Mouse (Mus musculus): ENCODE measurements around the gene Cchcr1.
A peak's percentile ranks its signal among the peaks of the same experiment; 100 is the strongest.

Gene Cchcr1

DNA sequence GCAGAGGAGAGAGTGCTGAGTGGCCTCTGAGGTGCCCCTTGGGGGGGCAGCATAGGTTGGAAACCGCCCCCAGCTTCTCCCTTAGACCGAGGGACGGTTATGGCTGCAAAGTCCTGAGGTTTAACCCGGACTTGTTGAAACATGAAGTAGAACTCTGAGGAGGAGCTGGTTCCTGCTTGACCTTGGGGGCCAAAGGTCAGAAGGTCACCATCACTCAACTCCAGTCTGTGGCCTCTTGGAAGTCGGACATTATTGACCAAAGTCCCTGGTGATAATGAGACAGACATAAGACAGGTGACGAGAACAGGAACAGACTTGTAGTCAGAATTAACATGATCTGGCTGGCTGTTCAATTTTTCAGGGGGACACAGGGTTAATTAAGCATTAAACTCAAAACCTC is 2.1 kb upstream of the Cchcr1 start:
- peak; percentile 77 for DNase-seq (ENCODE audit: low spot score)

DNA sequence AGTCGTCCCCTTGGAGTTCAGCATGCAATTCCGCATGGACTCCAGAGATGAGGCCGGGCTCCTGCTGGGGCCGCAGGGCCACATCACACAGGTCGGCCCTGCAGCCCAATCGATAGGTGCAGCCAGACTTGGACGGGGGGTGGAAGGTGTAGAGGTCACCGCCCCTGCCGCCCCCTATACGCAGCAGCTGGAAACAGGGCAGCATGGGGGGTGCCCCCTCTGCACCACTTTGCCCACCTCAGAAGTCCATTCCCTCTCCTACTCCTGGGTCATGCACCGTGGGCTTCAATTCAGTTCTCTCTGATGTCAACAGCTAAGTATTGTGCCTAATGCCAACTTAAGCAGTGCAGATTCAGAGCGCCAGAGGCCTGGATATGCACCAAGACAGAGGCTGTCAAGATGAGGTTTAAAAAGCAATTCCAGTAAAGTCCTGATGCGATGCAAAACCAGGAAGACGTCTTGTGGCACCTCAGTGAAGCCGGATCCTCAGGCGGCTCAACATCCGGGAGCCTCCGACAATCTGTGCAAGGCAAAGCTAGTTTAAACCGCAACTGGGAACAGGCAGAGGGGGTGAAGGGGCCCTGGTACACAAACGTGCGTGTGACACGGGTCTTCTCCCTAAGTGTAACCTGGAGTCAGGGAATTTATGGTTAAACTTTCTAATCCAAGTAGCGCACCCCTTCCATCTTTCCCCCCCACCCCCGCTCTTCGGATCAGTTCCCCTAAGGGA is 824 bp upstream of the Cchcr1 start:
- peak; percentile 7 for DNase-seq (ENCODE audit: low spot score)

DNA sequence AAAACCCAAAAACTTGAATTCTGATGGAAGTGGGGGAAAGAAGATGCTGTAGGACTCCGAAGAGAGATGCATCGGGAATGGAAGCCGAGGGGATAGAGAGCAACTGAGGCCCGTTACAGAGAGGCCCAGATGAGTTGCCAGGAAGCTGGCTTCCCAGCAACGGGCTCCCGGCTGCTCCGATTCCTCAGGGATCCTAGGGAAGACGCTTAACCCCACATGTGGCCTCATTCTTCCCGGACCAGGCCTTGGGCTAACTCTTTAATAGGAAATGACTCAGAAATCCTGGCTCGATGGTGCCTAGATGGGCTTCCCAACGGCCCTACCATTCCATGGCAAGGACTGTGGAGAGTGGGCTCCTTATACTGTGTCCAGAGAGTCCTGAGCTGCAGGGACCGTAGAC is 626 bp downstream of the Cchcr1 start:
- DNase-seq (ENCODE audit: low spot score), result no peak

DNA sequence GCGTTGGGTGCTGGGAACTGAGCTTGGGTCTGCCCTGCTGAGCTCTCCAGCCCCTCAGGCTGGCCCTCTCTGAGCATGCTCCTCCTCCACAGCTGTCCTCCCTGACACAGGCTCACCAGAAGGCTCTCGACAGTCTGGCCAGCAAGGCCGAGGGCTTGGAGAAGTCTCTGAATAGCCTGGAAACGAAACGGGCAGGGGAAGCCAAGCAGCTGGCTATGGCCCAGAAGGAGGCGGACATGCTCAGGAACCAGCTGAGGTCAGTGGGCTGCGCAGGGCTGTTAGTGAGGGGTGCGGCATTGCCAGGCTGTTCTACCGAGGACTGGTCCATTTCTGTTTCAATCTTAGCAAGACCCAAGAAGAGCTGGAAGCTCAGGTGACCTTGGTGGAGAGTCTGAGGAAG is 7.5 kb downstream of the Cchcr1 start:
- no peak for DNase-seq (ENCODE audit: low spot score)

DNA sequence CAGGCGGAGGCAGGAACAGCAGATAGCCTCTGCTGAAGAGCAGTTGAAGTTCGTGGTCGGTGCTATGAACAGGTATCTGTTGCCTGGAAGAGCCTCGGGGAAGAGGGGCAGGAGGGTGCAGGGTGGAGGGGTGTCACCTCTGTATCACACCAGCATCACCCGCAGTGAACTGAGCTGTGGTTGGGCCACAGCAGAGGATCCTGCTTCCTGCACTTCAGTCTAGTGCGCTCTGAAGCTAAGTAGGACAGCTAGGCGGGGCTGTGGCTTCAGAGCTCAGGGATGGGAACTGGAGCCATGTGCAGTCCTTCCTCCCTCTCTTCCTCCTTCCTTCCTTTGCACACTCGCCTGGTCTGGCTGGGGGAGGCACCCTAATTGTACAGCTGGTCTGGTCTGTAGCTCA is 9.7 kb downstream of the Cchcr1 start:
- no peak for DNase-seq (ENCODE audit: low spot score)

DNA sequence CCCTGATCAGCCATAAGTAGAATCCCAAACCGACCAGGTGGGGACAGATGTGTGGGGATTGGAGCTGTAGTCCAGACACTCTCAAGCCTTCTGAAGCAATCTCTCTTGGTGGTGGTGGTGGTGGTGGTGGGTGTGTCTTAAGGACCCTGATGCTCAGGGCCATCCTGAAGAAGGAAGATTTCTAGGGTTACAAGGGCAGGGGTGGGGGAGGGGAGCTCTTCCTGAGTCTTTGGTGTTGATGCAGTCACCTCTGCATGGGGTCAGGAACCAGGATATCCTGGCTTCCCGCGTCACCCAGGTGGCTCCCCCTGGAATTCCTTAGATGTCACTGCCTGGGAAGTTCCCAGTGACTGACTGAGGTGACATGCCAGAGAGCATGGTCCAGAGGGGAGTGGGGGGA is 15.5 kb downstream of the Cchcr1 start:
- DNase-seq (ENCODE audit: low spot score), result no peak

DNA sequence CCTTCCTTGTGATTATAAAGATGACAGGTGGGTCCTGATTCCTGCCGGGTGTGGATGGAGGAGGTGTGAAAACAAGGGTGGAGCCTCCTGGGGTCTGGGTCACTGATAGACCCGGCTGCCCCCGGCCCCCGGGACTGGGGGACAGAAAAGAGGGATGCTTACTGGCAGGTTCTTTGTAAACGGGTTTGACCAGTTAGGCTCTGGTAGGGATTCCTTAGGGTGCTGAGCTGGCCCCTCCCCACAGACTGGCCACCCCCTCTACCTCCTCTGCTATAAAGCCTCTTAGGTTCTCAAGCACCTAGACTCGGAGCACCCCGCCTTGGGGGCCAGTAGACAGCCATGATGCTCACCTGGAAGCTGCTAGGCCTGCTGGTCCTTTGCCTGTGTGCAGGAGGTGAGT is 16.0 kb downstream of the Cchcr1 start, which contains the start of gene Psors1c2:
TSS of gene Psors1c2 (plus strand) at position 301 of the 400 bp plus-strand sequence.
- DNase-seq (ENCODE audit: low spot score), result no peak

DNA sequence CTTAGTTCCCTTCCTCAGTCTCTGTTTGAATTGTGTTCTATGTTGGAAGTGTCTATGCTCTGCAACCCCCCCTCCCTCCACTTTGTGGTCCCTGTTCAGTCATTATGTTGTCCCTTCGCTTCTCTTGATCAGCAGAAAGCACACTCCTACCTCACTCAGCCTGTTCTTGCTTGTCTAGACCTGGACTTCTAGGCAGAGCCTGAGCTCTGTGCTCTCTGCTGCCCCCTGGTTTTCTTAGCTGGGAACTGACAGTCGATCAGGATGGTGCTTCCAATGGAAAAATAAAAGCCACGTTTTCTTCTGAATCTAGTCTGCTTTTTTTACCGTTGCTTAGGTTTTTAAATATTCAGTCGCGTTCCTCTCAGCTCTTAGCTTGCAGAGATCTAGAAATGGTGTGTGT is 17.4 kb downstream of the Cchcr1 start:
- peak; percentile 53 for DNase-seq (ENCODE audit: low spot score)

DNA sequence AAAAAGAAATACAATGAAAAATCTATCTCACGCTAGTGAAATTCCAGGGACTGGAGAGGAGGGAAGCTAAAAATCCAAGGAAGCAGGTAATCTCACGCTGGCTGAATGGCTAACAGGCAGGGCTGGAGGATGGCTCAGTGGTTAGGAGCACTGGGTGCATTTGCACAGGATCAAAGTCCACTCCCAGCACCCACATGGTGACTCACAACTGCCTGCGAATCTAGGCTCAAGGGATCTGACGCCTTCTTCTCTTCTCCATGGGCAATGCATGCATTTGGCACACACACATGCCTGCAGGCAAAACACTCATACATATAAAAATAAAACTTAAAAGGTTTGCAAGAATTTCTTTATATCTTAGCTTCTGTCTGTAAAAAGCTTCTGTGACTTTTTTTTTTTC is 20.5 kb downstream of the Cchcr1 start:
- DNase-seq (ENCODE audit: low spot score), result no peak

DNA sequence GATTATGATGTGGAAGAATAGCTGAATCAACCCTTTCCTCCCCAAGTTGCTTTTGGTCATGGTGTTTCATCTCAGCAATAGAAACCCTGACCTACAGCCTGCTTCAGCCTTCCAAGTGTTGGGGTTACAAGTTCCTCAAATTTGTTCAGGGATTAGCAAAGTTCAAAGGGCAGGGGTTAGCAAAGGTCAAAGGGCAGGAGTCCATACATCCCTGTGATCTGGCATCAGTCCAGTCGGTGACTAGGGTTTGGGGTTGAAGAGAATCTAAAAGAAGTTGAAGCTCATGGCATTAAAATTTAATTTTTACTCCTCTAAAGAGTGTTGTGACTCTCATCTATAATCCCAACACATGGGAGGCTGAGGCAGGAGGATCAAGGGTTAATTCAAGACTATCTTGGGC is 21.6 kb downstream of the Cchcr1 start:
- peak; percentile 75 for DNase-seq (ENCODE audit: low spot score)

DNA sequence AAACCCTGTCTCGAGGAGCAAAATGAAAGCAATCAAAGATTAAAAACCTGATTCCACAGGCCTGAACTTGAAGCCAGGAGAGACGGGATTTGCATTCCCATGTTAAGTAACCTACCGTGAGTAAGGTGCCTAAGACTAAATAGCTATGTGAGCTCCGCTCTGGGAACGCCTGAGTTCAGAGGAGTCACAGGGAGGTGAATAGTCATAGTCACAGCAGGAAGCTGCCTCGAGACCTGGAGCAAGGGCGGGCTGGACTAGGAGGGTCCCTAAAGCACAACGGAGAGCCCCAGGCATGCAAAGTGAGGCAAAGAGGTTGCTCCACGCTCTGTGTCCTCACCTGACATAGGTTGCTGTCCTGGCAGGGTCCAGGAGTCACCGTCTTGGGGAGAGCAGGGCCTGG is 22.6 kb downstream of the Cchcr1 start:
- no peak for DNase-seq (ENCODE audit: low spot score)

DNA sequence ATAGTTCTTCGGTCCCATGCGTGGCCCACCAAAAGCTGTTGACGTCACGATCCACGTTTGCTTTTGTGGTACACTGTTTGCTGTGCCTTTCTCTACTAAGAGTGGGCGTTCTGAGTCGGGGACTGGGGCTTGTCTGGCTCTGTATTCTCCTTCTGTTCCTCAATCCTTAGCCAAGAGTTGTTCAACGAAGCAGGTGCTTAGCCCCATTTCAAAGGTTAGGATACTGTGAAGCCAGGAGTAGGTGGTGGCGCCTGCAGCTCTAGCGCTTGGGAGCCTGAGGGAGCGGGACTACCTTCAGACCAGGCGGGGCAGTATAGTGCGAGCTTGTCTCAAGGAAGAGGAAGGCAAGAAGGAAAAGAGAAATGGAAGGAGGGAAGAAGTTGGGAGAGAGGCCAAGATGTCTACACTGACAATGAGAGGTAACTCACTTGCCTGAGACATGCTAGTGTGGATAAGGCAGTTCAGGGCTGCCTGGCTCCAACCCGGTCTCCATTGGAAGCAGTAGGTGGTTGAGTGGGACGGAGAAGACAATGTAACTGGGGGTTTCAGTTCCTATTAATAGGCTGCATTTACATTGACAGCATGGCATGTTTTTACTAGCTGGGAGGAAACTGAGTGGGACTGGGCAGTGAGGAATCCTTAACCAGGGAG is 26.0 kb downstream of the Cchcr1 start:
- no peak for DNase-seq (ENCODE audit: low spot score)

DNA sequence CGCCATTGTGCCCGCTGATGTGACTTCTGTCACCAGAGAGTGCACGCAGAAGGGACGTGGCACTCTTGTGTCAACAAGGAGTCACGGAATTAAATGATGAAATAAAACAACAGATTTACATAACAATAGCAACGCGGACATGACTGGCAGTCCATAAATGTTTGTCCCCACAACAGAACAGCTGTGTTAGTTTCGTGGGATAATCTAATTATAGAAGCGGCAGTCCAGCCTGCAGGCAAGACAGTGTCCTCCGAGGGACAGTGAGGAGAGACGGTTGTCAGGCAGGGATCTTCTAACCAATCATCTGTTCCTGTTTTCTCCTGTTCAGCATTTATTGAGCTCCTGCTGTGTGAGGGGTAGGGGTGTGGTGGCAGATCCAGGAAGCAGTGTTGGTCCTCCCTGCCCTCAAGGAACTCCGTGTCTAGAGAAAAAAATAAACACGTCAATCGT is 26.5 kb downstream of the Cchcr1 start:
- no peak for DNase-seq (ENCODE audit: low spot score)

DNA sequence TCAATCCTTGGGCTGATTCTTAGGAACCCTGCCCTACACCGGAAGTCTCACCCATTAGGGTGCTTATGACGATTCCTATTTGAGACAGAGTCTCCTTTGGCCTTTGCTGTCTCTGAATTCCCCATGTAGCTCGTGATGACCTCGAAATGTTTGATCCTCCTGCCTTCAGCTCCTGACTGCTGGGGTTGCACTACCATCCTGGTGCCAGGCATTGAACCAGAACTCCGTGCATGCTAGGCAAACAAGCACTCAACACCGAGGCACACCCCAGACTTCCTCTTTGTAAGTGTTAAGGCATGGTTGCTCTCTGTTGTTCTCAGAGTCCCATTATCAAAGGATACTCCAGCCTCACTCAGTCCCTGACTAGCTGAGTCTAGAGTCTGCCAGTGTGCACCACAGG is 27.1 kb downstream of the Cchcr1 start:
- no peak for DNase-seq (ENCODE audit: low spot score)

DNA sequence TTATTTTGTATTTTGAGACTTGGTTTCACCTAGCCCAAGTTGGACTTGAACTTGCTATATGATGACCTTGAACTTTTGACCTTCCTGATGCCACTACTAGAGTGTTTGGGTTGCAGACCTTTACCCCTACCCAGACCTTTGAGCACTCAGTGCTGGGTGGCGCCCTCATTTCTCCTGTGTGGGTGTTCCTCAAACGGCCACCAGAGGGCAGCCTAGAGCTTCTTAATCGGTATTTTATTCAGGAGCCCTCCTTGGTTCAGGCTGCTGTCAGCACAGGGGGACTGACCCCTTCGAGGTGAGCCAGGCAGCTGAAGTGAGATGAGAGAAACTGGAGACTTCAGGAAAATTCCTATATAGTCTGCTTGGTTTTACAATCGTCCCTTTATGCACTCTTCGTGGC is 27.8 kb downstream of the Cchcr1 start:
- DNase-seq (ENCODE audit: low spot score), result no peak

DNA sequence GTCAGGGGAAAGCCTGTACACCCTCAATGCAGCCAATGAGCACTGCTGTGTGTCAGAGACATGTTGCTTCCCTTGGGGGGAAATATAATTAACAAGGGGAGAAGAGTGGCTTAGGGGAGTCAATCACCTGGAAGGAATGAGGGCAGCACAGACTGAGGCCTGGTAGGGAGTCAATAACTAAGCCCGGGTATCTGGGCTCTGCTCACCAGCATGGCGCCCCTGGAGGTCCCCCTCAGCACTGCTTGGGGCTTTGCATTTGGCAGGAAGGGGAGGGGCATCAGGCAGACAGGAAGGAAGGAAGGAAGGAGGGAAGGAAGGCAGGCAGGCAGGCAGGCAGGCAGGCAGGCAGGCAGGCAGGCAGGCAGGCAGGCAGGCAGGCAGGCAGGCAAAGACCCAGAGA is 30.6 kb downstream of the Cchcr1 start:
- DNase-seq (ENCODE audit: low spot score), result no peak

DNA sequence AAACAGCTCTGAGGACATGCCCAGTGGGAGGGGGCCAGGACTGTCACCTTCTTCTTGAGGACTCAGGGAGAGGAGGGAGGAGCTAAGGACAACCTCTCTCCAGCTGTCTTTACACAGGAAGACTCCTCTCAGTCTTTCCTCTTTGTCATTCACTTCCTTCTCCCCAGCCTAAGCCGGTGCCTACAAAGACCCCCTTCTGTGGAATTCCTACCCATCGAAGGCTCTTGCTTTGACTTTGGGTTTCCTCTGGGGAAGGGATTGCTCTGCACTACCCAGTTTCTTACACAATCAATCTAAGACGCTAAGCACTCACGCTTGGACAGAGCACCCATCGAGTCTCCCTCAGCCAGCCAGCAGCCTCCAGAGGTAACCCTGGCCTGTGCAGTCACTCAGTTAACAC is 31.7 kb downstream of the Cchcr1 start:
- no peak for DNase-seq (ENCODE audit: low spot score)

DNA sequence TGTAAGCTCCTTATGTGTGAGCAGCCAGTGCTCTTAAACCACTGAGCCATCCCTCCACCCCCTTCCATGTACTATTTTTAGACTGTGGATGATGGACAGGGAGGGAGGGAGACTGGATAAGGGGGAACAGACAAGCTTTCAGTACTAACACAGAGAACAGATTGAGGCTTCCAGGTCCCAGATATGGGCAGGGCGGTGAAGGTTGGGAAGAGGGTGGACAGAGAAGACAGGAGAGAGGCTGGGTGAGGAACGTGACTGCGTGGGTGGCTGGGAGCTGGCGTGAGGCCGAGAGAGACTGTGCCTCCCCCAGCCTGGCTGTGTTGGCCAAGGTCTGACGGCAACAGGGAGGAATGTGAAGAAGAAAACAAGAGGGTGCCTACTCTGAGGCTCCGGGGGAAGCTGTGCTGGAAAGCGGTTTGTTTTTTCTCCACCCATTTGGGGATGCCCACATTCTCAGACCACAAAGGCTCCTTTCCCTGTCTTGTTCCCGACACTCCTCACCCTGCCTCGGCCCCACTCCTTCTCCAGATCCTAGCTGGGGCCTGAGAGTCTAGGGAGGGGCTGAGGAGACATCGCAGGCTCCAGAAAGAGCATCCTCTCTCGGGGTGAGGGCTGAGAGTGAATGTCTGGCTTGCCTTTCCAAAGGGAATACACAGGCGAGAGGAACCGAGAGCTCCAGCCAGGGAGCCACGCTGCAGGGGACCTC is 32.7 kb downstream of the Cchcr1 start:
- no peak for DNase-seq (ENCODE audit: low spot score)

DNA sequence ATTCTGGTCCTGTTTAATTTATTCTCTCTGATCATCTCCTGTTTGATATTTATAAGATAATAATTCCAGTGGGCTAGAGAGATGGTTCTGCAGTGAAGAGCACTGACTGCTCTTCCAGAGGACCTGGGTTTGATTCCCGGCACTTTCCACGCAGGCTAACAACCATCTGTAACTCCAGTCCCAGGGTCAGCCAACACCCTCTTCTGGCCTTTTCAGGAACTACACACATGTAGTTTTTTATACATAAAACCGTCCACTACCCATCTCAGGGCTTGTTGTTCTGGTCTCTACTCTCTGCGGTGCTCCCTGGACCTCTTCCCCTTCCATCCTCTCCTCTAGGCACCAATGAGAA is 33.2 kb downstream of the Cchcr1 start:
- no peak for DNase-seq (ENCODE audit: low spot score)

DNA sequence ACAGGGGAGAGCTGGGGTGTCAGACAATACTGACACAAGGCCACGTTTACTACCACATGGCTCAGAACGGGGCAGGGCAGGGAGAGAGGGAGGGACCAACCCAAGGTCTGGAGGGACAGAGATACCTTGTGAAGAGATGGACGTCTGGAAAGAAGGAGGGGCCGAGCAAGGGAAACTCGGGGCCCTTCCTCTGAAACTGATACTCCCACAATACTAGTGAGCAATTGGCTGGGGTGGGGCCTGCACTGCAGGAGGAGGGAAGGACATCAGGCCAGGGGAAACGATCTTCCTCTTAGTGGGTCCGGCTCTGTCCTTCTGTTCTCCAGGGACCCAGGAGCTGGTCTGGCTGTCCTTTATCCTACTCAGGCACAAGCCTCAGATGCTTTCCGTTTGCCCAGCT is 34.0 kb downstream of the Cchcr1 start:
- DNase-seq (ENCODE audit: low spot score), result no peak

DNA sequence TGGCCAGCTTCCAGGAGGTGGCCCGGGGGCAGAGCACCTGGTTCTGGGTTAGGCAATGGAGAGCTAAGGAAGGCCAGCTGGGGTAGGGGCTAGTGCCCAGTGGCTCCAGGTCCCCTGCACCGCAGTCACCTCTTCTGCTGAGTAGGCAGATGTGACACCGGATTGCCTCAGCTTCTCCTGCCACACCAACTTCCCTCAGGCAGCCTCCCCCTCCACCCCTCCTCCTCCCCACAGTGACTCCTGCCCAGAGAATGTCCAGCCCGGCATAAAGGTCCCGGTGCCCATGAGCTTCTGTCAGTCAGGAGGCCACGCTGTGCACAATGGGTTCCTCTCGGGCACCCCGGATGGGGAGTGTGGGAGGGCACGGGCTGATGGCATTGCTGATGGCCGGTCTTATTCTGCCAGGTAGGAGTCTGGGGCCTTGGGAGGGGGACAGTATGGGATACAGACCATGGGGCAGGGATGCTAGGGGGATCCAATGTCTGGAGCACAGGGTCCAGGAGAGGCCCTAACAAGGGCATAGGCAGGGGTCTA is 35.0 kb downstream of the Cchcr1 start, which contains the start of gene Cdsn:
TSS of gene Cdsn (plus strand) at position 248 of the 534 bp plus-strand sequence.
- DNase-seq (ENCODE audit: low spot score), result no peak

DNA sequence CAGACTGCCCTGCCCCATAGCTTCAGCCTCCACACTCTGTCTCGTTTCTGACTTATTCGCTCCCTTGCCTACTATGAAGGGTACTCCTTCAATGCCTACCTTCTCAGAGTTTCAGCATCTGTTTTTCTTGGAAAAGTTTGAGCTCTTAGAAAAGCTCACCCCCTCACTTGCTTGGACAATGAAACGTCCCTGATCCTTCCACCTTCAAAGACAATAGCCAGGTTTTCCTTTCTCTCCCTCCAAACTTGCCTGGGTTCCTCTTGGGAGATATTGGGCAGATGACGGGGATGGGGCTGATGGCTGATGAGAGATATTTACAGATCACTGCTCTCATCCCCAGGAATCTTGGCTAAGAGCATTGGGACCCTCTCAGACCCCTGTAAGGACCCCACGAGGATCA is 37.4 kb downstream of the Cchcr1 start:
- DNase-seq (ENCODE audit: low spot score), result no peak

Data from yolk sac, embryonic 10.5 days (tissue).